Mouse (Mus musculus) layer of hippocampus, postnatal 25 days (tissue): ENCODE measurements around the gene Cdon. TPM values are rescaled to one million over a fixed set of nuclear protein-coding genes. Genes with fewer than 3 reads are reported as not detected.
A peak's percentile ranks its signal among the peaks of the same experiment; 100 is the strongest.

Experiments
- DNase-seq, 2 experiments: peaks; one replicate each; pipeline ENCODE4 v3.0.0; 2022; ENCODE audit warnings: mixed read lengths in 2 of 2, low spot score in 1 of 2; ENCODE audit errors: extremely low spot score in 1 of 2
- total RNA-seq, 2 experiments: library from RNA; stranded (reverse); gene quantifications; 2 replicates each; pipeline ENCODE4 v1.2.3; 2021

Gene Cdon
- total RNA-seq, 2 experiments from 2014 or later = 9.5 to 15.8 TPM

- DNase-seq = no peak
Observed at GRCm38 (mm10) chr9:35491109-35491866, 70.4 kb downstream of the Cdon start.

DNA sequence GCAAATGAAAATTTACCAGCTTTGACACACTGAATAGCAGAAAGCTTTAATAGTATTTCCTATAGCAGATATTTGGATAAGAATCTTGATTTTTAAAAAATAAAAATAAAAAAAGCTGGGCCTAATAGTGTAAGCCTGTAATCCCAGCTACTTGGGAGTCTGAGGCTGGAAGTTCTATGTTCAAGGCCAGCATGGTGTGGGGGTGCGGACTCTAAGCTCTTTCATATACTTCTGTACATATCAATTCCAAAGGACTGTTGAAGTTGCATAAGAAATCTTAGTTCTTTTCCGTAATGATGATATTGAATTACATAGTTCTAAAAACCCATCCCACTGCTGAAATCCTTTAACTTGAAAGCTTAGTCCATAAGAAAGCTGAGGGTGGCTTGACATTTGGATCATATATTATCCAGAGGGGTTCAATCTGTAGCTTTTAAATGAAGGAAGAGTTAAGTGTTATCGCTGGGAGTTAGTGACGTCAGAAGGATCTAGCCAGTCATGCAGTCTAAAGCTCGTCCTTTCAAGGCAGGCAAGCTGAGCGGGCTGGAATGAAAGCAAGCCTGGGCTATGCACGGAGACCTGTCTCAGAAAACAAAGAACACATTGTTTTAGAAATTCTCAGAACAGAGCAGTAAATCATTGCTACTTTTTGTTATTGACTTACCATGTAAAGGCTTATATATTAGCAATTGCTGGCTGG, 72.3 kb downstream of the Cdon start:
- DNase-seq = no peak

- no peak for DNase-seq
Observed at GRCm38 (mm10) chr9:35493733-35494092, 72.8 kb downstream of the Cdon start.

DNA sequence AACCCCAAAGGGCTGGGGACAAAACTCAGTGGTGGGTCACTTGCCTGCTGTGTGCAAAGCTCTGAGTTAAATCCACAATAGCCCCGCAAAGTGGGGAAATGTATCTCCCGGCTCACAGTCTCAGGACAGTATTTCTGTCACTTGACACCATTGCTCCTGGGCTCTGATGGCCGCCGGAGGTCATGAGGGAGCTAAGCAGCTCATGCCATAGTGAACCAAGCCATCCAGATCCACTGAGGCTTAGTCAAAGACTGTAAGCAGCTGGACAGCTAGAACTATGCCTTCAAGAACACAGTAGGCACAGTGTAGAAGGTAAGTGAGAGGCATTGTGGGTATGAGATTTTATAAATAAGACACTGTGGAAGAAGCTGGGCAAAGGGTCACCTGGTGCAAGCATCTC, 74.0 kb downstream of the Cdon start:
- no peak for DNase-seq

- no peak for DNase-seq
Observed at GRCm38 (mm10) chr9:35495471-35495870, 74.5 kb downstream of the Cdon start.

- no peak for DNase-seq
Observed at GRCm38 (mm10) chr9:35499946-35500345, 79.0 kb downstream of the Cdon start.

- no peak for DNase-seq
Observed at GRCm38 (mm10) chr9:35502361-35503000, 81.6 kb downstream of the Cdon start.

GRCm38 (mm10) chr9:35508234-35508633, 87.3 kb downstream of the Cdon start:
- peak; percentile 18 to 20 for DNase-seq

DNA sequence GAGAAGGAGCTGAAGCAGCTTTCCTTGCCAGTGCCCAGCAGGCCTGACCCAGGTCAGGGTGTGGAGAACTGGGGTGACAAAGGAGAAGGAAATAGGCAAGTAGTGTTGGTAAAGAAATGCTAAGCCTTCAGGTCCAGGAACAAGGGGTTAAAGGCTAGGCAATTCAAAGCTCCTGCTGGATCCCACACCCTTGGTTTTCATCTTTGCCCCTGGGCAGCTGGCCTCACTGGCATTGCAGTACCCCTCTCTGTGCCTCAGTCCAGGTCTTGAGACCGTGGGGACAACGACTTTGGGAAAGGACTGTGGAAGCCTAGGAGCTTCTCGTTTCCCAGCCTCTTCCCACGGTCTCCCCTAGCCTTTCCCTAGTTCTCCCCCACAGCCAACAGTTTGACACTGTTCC, 93.0 kb downstream of the Cdon start:
- DNase-seq = no peak

DNA sequence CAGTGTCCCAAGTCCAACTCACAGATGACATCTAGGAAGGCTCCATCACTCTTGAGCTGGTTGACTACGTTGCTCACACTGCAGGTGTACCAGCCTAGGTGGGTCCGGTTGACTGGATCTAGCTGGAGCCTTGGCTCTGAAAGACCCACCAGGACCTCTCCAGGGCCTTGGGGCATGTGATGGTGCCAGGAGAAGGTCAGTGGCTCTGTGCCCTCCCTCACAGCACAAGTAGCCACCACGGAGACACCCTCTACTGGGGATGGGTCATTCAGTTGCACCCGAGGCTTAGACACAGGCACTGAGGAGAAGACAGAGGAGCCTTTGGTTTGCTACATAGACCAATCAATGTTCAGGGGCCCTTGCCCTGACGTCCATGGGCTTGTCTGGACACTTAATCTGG, 95.3 kb downstream of the Cdon start:
- DNase-seq = no peak

GRCm38 (mm10) chr9:35516711-35517110, 95.8 kb downstream of the Cdon start:
- DNase-seq = no peak

DNA sequence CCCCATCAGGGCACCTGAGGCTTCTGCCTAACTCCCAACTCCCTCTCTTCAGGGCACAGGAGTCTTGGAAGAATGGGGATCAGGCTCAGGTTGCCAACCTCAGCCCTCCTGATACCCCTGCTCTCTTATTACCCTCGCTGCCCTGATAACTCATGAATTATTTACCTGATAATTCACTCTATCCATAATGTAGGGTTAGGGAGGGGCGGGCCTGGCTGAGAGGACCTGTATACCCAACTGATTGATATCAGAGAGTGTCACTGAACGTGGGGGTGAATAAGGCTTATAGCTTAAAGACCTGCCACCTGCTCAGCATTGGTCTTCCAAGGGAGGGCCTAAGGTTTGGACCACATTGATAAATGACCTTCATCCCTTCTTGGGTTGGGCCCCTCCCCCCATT, 97.2 kb downstream of the Cdon start, which contains the start of gene Gm1113:
Gm1113 (minus strand) TSS at position 101 of the 400 bp plus-strand sequence.
- no peak for DNase-seq

- DNase-seq = no peak
Observed at GRCm38 (mm10) chr9:35520631-35521348, 99.9 kb downstream of the Cdon start.

- DNase-seq = no peak
Observed at GRCm38 (mm10) chr9:35522241-35522640, 101.3 kb downstream of the Cdon start.

GRCm38 (mm10) chr9:35522821-35523515, 102.0 kb downstream of the Cdon start:
- no peak for DNase-seq

- no peak for DNase-seq
Observed at GRCm38 (mm10) chr9:35523541-35523940, 102.6 kb downstream of the Cdon start.

DNA sequence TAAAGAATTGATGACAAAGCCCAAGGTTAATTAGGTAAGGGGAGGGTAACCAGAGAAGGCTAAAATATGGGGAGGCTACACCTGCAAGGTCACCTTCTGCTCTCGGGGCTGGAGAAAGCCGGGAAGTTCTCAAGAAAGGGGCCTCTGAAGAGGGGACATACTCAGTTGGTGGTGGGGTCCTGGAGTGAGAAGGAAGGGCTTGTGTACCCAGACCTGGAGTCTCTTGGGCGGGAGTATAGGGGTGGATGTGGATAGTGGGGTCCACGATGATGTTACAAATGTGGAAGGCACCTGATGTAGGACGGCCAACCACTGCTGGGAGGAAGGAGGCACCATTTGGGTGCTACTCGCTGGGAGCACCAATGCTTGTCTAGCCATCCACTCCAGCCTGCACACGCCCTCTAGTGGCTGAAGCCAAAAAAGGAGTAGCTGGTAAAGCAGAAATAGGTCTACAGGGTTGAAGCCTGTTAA, 103.0 kb downstream of the Cdon start:
- DNase-seq = peak; percentile 47 to 72

DNA sequence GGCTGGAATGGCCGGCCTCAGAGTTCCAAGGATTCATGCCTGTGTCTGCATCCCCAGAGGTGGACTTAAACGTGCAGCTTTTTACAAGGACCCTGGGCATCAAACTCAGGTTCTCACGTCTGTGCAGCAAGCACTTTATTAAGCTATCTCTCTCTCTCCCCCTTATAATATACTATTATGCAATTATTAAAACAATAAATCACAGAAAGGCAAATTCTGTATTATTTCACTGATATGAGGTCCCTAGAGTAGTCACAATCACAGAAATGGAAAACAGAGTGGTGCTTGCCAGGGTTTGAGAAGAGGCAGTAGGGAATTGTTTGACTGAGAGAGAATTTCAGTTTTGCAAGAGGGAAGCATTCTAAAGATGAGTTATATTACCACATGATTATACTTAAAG, 108.2 kb downstream of the Cdon start:
- DNase-seq = no peak

DNA sequence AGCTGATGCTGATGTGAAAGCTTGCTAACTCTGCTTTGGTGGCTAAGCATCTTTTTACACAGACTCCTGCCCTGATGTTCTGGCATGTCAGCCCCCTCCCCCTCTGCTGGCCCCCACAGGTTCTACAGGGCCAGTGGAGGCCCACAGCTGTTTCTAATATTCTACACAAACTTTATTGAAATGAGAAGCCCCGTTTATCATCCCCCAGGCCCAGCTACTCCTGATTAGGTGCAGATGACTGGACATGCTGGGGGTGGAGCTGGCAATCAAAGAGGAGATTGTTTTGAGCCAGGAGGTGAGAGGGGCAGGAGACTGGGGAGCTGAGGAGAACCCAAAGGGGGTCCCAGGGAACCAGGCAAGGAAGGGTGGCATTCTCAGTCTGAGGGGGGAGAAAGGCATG, 108.9 kb downstream of the Cdon start:
- DNase-seq = no peak

DNA sequence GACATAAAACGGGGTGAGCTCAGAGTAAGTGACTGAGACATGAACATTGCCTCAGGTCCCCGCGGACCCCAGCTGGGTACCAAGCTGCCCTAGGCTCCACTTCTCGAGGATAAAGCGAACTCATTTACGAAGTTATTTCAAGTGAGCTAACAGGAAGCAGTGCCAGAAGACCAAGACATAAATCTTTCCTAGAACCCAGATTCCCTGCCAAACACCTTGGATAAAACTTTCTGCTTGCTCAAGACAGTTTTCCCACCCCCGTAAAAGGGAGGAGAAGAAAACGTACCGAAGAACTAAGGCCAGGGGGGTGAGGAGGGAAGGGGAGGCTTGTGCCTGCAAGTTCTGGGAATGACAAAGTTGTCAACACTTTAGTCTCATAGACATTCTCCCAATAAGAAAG, 112.3 kb downstream of the Cdon start:
- DNase-seq = no peak
